Mouse (Mus musculus) testis, adult 2 months (tissue): Measurements from ENCODE around the gene Cyp2d11.

Source experiments
- CTCF ChIP-seq: fragments of 200-500 bp; IDR thresholded peaks from 2 replicates; pipeline ENCODE4 v1.5.1; 2012; ENCODE audit warnings: low read depth, mild to moderate bottlenecking, inconsistent platforms, low read length, moderate library complexity; ENCODE audit not compliant: control insufficient read depth, insufficient read depth, insufficient replicate concordance
- POLR2A ChIP-seq: fragments of 200-500 bp; IDR thresholded peaks from 2 replicates; pipeline ENCODE4 v1.6.1; 2012; ENCODE audit warnings: low read depth, mild to moderate bottlenecking, inconsistent platforms, low read length, moderate library complexity; ENCODE audit not compliant: control insufficient read depth

GRCm38 (mm10) chr15:82377701-82378100, 16.1 kb downstream of the Cyp2d11 start:
- TF ChIP-seq POLR2A, result no peak
- TF ChIP-seq CTCF, result no peak
